Mouse (Mus musculus) C2C12 (cell line): ENCODE measurements at regions not wholly inside any gene's neighbourhood (a gene's known extent, or its start where the extent isn't known, plus 50 kb on each side); places are given as distances from the start of the nearest gene placed in this dataset.

Experiments
- CTCF ChIP-seq: IDR thresholded peaks from one replicate; pipeline ENCODE4 v1.5.1; 2011; ENCODE audit not compliant: control insufficient read depth, insufficient read depth, insufficient read length
- FOSL1 ChIP-seq: IDR thresholded peaks from one replicate; pipeline ENCODE4 v1.8.0; 2011; ENCODE audit warnings: mild to moderate bottlenecking, low read length; ENCODE audit not compliant: poor library complexity, insufficient read depth, severe bottlenecking
- MYOG ChIP-seq: IDR thresholded peaks from one replicate; pipeline ENCODE4 v1.6.1; 2011; ENCODE audit not compliant: control insufficient read depth, insufficient read length; ENCODE audit errors: extremely low read depth

DNA sequence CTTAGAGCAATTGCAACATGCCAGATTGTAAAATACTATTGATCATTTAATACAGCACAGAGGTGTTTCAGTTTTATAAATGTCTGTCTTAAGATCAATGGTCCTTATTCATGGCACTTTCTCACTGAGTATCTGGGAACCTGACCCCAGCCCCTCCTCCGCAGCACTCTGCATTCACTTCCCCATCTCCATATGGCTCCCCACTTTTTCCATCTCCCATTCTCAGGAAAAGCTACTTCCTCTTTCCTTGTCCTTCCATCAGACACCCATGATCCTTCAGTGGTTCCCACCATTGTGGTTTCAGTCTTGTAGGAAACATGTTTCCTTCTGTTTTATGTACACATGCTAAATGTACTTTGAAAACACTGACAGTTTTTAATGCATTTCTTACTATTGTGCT is 497.3 kb upstream of the Cited2 start:
- TF ChIP-seq FOSL1 (no peak), CTCF (no peak), MYOG (no peak)
